Mouse (Mus musculus) small intestine, adult 2 months (tissue): ENCODE data around the gene Cd69.

ENCODE experiments used
- CTCF ChIP-seq: fragments of 200-500 bp; IDR thresholded peaks from 2 replicates; pipeline ENCODE4 v1.5.1; 2012; ENCODE audit warnings: low read depth, mild to moderate bottlenecking, control low read depth, inconsistent platforms, low read length, moderate library complexity, mixed read lengths; ENCODE audit not compliant: insufficient replicate concordance, insufficient read length; ENCODE audit errors: extremely low read depth
- POLR2A ChIP-seq: fragments of 200-500 bp; IDR thresholded peaks from 2 replicates; pipeline ENCODE4 v1.6.1; 2012; ENCODE audit warnings: low read depth, mild to moderate bottlenecking, control low read depth, inconsistent platforms, low read length, moderate library complexity

- TF ChIP-seq CTCF, result no peak
- no peak for TF ChIP-seq POLR2A
Measured at GRCm38 (mm10) chr6:129276483-129276882, 1.2 kb upstream of the Cd69 start.
